Mouse (Mus musculus) ovary, adult 10 weeks (tissue): ENCODE measurements around the gene Klk5. TPM values are rescaled to one million over a fixed set of nuclear protein-coding genes. Genes with fewer than 3 reads are reported as not detected.

Source experiments
- polyA plus RNA-seq: library from polyadenylated mRNA; stranded (reverse); fragments of 350-450 nt; fragmentation: Illumina TruSeq; extraction: RNeasy Lipid Tissue Mini Kit (QIAGEN cat#74804); gene quantifications from one replicate; pipeline ENCODE4 v1.2.3, GENCODE M21; 2014

The Klk5 gene
- polyA plus RNA-seq = not detected

DNA sequence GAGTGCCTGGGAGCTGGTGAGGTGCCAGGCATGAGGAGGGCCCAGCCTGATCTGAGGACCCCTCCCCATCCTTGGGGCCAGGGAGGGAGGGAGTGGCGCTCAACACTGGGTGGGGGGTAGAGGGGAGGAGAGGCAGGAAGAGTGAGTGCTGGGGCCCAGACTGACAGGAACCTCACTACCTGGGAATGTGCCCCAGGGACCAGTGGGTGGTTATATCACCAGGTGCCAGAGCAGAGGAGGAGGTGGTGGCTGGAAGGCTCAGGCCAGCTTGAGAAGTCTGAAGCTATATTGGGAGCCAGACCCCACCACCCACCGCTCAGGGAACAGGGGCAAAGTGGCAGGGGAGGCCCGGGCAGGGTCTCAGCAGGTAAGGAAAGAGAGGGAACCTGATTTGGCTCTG is at the start of gene Klk5:
Klk5 (plus strand) TSS at position 271 of the 400 bp plus-strand sequence.

GRCm38 (mm10) chr7:43797333-43797769 is 44.4 kb upstream of the Klk5 start, which contains the start of gene Klk8:
TSS of gene Klk8 (plus strand) at chr7:43797577.

GRCm38 (mm10) chr7:43810994-43811393 is 30.8 kb upstream of the Klk5 start, which contains the start of gene Klk7:
TSS of gene Klk7 (plus strand) at chr7:43811294.

DNA sequence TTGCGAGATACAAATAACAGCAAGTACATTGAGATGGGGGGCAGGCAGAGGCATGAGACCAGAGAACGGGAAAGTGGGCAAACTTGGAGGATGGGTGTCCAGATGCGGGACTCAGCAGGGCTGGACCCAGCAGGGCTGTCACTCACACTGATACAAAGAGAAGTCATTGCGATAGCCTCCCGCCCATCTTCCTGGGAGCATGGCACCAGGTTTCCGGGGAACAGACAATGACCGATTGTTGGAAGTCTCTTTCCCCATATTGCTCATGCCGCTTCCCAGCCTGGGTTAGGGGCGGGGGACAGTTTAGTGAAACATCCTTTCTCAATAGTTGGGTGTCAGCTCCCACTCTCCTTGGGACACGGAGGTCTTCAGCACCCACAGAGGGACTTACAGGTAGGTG is 17.6 kb upstream of the Klk5 start, which contains the start of gene Klk6:
Klk6 (plus strand) TSS at position 301 of the 400 bp plus-strand sequence.

DNA sequence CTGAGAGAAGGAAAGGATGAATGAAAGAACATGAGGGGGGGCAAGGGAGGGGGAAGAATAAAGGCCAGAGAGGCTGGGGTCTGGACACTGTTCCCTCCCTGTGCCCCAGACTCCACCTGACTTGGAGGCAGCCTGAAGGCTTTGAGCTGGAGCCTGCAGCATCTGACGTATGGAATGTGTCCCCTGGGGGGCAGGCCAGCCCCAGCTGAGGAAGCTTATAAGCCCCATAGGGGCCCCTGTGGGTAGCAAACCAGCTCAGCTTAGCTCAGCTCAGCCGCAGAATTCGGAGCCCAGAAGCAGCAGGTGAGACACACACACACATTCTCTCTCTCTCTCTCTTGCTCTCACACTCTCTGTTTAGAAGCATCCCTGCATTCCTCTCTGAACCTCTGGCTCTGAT is 39.1 kb downstream of the Klk5 start, which contains the start of gene Klk4:
Klk4 (plus strand) TSS at position 249 of the 400 bp plus-strand sequence.

Other genes with a start within 250 kb of the Klk5 start
- 0.20 TPM for gene Zfp819, start 234.8 kb upstream of the Klk5 start, polyA plus RNA-seq
- not detected for gene Ceacam18, start 207.3 kb upstream of the Klk5 start, polyA plus RNA-seq
- 0.66 TPM for gene Siglece, start 181.8 kb upstream of the Klk5 start, polyA plus RNA-seq
- 3.2 TPM for gene Ctu1, start 170.0 kb upstream of the Klk5 start, polyA plus RNA-seq
- gene Klk14, start 151.6 kb upstream of the Klk5 start, polyA plus RNA-seq = not detected
- gene Klk13, start 129.4 kb upstream of the Klk5 start, polyA plus RNA-seq = not detected
- not detected for gene Klk12, start 73.1 kb upstream of the Klk5 start, polyA plus RNA-seq
- gene Klk11, start 67.4 kb upstream of the Klk5 start, polyA plus RNA-seq = 0.48 TPM
- gene Klk10, start 60.9 kb upstream of the Klk5 start, polyA plus RNA-seq = not detected
- not detected for gene Klk9, start 50.1 kb upstream of the Klk5 start, polyA plus RNA-seq
- gene Klk8, start 44.4 kb upstream of the Klk5 start, polyA plus RNA-seq = not detected
- gene Klk7, start 30.7 kb upstream of the Klk5 start, polyA plus RNA-seq = not detected
- not detected for gene Klk6, start 17.5 kb upstream of the Klk5 start, polyA plus RNA-seq
- not detected for gene Klk4, start 39.2 kb downstream of the Klk5 start, polyA plus RNA-seq
- gene Klk15, start 91.8 kb downstream of the Klk5 start, polyA plus RNA-seq = not detected
- gene Klk1b8, start 108.7 kb downstream of the Klk5 start, polyA plus RNA-seq = not detected
- not detected for gene Klk1b1, start 124.8 kb downstream of the Klk5 start, polyA plus RNA-seq
- not detected for gene Klk1b9, start 134.1 kb downstream of the Klk5 start, polyA plus RNA-seq
- not detected for gene Klk1b11, start 153.9 kb downstream of the Klk5 start, polyA plus RNA-seq
- gene Klk1b26, start 170.2 kb downstream of the Klk5 start, polyA plus RNA-seq = not detected
- not detected for gene Klk1b27, start 210.3 kb downstream of the Klk5 start, polyA plus RNA-seq